Comparison of ENCODE assay signal across 13 mouse cellular contexts in the genomic region with DNA sequence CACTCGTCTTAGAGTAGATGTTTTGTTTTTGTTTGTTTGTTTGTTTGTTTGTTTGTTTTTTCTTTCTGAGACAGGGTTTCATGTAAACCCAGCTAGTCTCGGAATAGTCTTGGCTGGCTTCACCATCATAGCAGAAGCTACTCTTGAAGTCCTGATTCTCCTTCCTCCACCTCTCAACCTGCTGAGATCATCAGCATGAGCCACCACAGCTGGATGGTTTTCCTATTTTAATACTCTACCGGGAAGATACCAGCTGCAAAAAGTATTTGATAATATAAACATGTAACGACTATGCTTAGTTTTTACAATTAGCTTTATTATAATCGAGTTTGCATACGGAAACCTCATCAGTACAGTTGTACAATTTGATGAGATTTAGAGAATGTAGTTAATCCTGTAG. TPM values are rescaled to one million over a fixed set of nuclear protein-coding genes. Genes with fewer than 3 reads are reported as not detected.
A peak's percentile ranks its signal among the peaks of the same experiment; 100 is the strongest.
DNase-seq lines count a peak whose midpoint lies in the region; ATAC-seq and TF ChIP-seq lines count a peak whose summit lies in the region.
"Had no signal": no experiment of that assay in that cellular context is flagged by ENCODE, and none has a peak within 500 bp of the region (broad histone marks: within the 10 kb centered on the region; RNA-seq: fewer than 3 reads in every experiment).

No protein-coding gene starts in this region.

- H3K9ac ChIP-seq in intestine, embryonic 14.5 days (ENCODE audit: low read length) = no peak overlapping the region
- H3K9ac ChIP-seq in intestine, embryonic 16.5 days (ENCODE audit: low read depth, low read length) = no peak overlapping the region
- H3K9ac ChIP-seq in lung, postnatal 0 days (replicated peaks; ENCODE audit: low read depth) = no peak overlapping the region
- 0 out of 2 replicates have a peak overlapping the region, but pooled peaks have one; percentile 2 for H3K9ac ChIP-seq in liver, embryonic 14.5 days (replicated peaks)
- H3K9ac ChIP-seq: embryonic facial prominence, embryonic 12.5 days had no signal

- intact Hi-C loops in gastrocnemius, adult 2 months (cut with DNase I) = no loop called here

- H3K36me3 ChIP-seq in intestine, embryonic 14.5 days (ENCODE audit: control insufficient read depth, insufficient read depth, low read length) = no peaks in the 10 kb centered on the region
- no peaks in the 10 kb centered on the region for H3K36me3 ChIP-seq in intestine, embryonic 16.5 days (ENCODE audit: control insufficient read depth, insufficient read depth, low read length)
- H3K36me3 ChIP-seq in lung, postnatal 0 days (ENCODE audit: insufficient read depth, low read length) = no peaks in the 10 kb centered on the region
- peaks cover 16% of the 10 kb centered on the region for H3K36me3 ChIP-seq in liver, embryonic 14.5 days (replicated peaks; ENCODE audit: control insufficient read depth, insufficient read depth, low read depth)
- H3K36me3 ChIP-seq: embryonic facial prominence, embryonic 12.5 days had no signal

- H3K9me3 ChIP-seq in intestine, embryonic 14.5 days (ENCODE audit: control insufficient read depth, low read length) = no peaks in the 10 kb centered on the region
- H3K9me3 ChIP-seq in intestine, embryonic 16.5 days (ENCODE audit: control insufficient read depth, low read length) = no peaks in the 10 kb centered on the region
- no peaks in the 10 kb centered on the region for H3K9me3 ChIP-seq in lung, postnatal 0 days (ENCODE audit: low read length)
- no peaks in the 10 kb centered on the region for H3K9me3 ChIP-seq in liver, embryonic 14.5 days (ENCODE audit: control insufficient read depth, low read length)
- H3K9me3 ChIP-seq: embryonic facial prominence, embryonic 12.5 days had no signal

- WGBS in intestine, embryonic 14.5 days = 47% methylated on average over 6 of the region's 6 CpGs
- WGBS in intestine, embryonic 16.5 days = 53% methylated on average over 6 of the region's 6 CpGs
- 39% methylated on average over 6 of the region's 6 CpGs for WGBS in lung, postnatal 0 days
- WGBS in liver, embryonic 14.5 days (ENCODE audit: insufficient replicate concordance) = 60% methylated on average over 6 of the region's 6 CpGs

- peak overlapping the region; percentile 57 for H3K27ac ChIP-seq in gastrocnemius, adult 2 months
- H3K27ac ChIP-seq in intestine, embryonic 14.5 days (ENCODE audit: low read depth) = peak overlapping the region; percentile 12; the same call in 1 of the 2 replicates
- H3K27ac ChIP-seq in intestine, embryonic 16.5 days (ENCODE audit: low read length) = no peak overlapping the region
- 0 out of 2 replicates have a peak overlapping the region, but pooled peaks have one; percentile 6 for H3K27ac ChIP-seq in lung, postnatal 0 days (ENCODE audit: low read length)
- peak overlapping the region; percentile 55 for H3K27ac ChIP-seq in liver, embryonic 14.5 days
- H3K27ac ChIP-seq: embryonic facial prominence, embryonic 12.5 days had no signal

- no peak for TF ChIP-seq EP300 in lung, postnatal 0 days (IDR thresholded peaks at IDR 0.05)
- no peak for TF ChIP-seq EP300 in liver, embryonic 14.5 days (IDR thresholded peaks at IDR 0.05; ENCODE audit: low read depth)

- H3K4me2 ChIP-seq in intestine, embryonic 14.5 days (ENCODE audit: low read length) = no peak overlapping the region
- H3K4me2 ChIP-seq in intestine, embryonic 16.5 days (ENCODE audit: low read depth, low read length) = no peak overlapping the region
- no peak overlapping the region for H3K4me2 ChIP-seq in lung, postnatal 0 days (replicated peaks; ENCODE audit: low read depth, low read length)
- H3K4me2 ChIP-seq in liver, embryonic 14.5 days (ENCODE audit: low read depth) = no peak overlapping the region
- H3K4me2 ChIP-seq: embryonic facial prominence, embryonic 12.5 days had no signal

- TF ChIP-seq CTCF in gastrocnemius, adult 2 months (IDR thresholded peaks at IDR 0.05) = no peak
- no peak for TF ChIP-seq CTCF in lung, postnatal 0 days (IDR thresholded peaks at IDR 0.05)
- TF ChIP-seq CTCF in liver, embryonic 14.5 days (IDR thresholded peaks at IDR 0.05; ENCODE audit: low read depth) = no peak

- DNase-seq in gastrocnemius, adult 2 months = no peak
- DNase-seq in gastrocnemius, postnatal 10 days = no peak
- DNase-seq in intestine, embryonic 14.5 days (ENCODE audit: low spot score) = no peak
- no peak for DNase-seq in lung, postnatal 0 days (ENCODE audit: low spot score)
- no peak for DNase-seq in lung, postnatal 14 days
- DNase-seq in liver, embryonic 14.5 days (ENCODE audit: low read depth in 3 of 3, low spot score in 3 of 3) = no peak
- DNase-seq: cerebellum, adult 9-11 months; gastrocnemius, postnatal 14 days; thymus, postnatal 25 days had no signal

- H3K4me3 ChIP-seq in gastrocnemius, adult 2 months = no peak overlapping the region
- H3K4me3 ChIP-seq in intestine, embryonic 14.5 days (ENCODE audit: low read depth, low read length) = no peak overlapping the region
- H3K4me3 ChIP-seq in intestine, embryonic 16.5 days (ENCODE audit: low read length) = no peak overlapping the region
- H3K4me3 ChIP-seq in lung, postnatal 0 days (ENCODE audit: low read depth, low read length) = no peak overlapping the region
- H3K4me3 ChIP-seq in liver, embryonic 14.5 days (ENCODE audit: insufficient read depth in 1 of 2, low read depth in 2 of 2, low read length in 2 of 2) = no peak overlapping the region
- H3K4me3 ChIP-seq: embryonic facial prominence, embryonic 12.5 days had no signal

- H3K27me3 ChIP-seq in intestine, embryonic 14.5 days (replicated peaks; ENCODE audit: control insufficient read depth, insufficient read depth, low read length) = no peaks in the 10 kb centered on the region
- no peaks in the 10 kb centered on the region for H3K27me3 ChIP-seq in intestine, embryonic 16.5 days (replicated peaks; ENCODE audit: control insufficient read depth, insufficient read depth, low read length)
- no peaks in the 10 kb centered on the region for H3K27me3 ChIP-seq in lung, postnatal 0 days (replicated peaks; ENCODE audit: insufficient read depth, low read length)
- no peaks in the 10 kb centered on the region for H3K27me3 ChIP-seq in liver, embryonic 14.5 days (ENCODE audit: control insufficient read depth, insufficient read depth, low read length)
- H3K27me3 ChIP-seq: embryonic facial prominence, embryonic 12.5 days had no signal

- no peak for ATAC-seq in intestine, embryonic 14.5 days (replicated peaks; ENCODE audit: low FRiP score, low TSS enrichment, low read depth)
- no peak for ATAC-seq in intestine, embryonic 16.5 days
- ATAC-seq in lung, postnatal 0 days = no peak
- ATAC-seq in liver, embryonic 14.5 days (ENCODE audit: insufficient read depth) = no peak
- ATAC-seq in frontal cortex, adult (ENCODE audit: low TSS enrichment) = no peak
- ATAC-seq: midbrain, embryonic 16.5 days had no signal

- H3K4me1 ChIP-seq in intestine, embryonic 14.5 days (replicated peaks; ENCODE audit: control insufficient read depth, insufficient read depth, low read length) = peaks cover 17% of the 10 kb centered on the region
- H3K4me1 ChIP-seq in intestine, embryonic 16.5 days (ENCODE audit: control insufficient read depth, insufficient read depth, low read length) = peaks cover 2% of the 10 kb centered on the region; the same call in 1 of the 2 replicates
- H3K4me1 ChIP-seq in lung, postnatal 0 days (ENCODE audit: insufficient read depth, low read depth, low read length) = peaks cover 11% of the 10 kb centered on the region; the same call in 1 of the 2 replicates
- H3K4me1 ChIP-seq in liver, embryonic 14.5 days (replicated peaks; ENCODE audit: control insufficient read depth in 2 of 2, insufficient read depth in 2 of 2, low read length in 1 of 2) = peaks cover 35 to 47% of the 10 kb centered on the region in 2 experiments

RNA-seq across cellular contexts. Expression of a gene that starts 21.5 kb away (rescaled TPM):
- 100 to 1,000 TPM; 140 to 170 TPM for total RNA-seq in gastrocnemius, adult 2 months (2021)
- total RNA-seq in gastrocnemius, postnatal 10 days (2021) = 10 to 100 TPM; 37.3 to 40.5 TPM
- 11.2 and 15.0 TPM in 2 replicates for polyA plus RNA-seq in intestine, embryonic 14.5 days (2014; fragmentation: Nextera tagmentation; extraction: Ambion mirVana)
- polyA plus RNA-seq in intestine, embryonic 16.5 days (2015; fragmentation: Nextera tagmentation; extraction: Ambion mirVana) = 22.5 and 23.5 TPM in 2 replicates
- 52.3 and 56.0 TPM in 2 replicates for polyA plus RNA-seq in lung, postnatal 0 days (2015; fragmentation: Nextera tagmentation; extraction: Ambion mirVana)
- 6.7 and 10.4 TPM in 2 replicates for polyA plus RNA-seq in liver, embryonic 14.5 days (2012; rRNA removed)
- 25.4 and 25.6 TPM in 2 replicates for polyA plus RNA-seq in liver, embryonic 14.5 days (2014; fragmentation: Nextera tagmentation; extraction: Ambion mirVana)
